Mouse (Mus musculus) cerebellum, adult 11-12 months (tissue): ENCODE measurements around the gene Npepps.

Experiments
- DNase-seq: peaks from one replicate; pipeline ENCODE4 v3.0.0; 2022

Npepps gene

DNA sequence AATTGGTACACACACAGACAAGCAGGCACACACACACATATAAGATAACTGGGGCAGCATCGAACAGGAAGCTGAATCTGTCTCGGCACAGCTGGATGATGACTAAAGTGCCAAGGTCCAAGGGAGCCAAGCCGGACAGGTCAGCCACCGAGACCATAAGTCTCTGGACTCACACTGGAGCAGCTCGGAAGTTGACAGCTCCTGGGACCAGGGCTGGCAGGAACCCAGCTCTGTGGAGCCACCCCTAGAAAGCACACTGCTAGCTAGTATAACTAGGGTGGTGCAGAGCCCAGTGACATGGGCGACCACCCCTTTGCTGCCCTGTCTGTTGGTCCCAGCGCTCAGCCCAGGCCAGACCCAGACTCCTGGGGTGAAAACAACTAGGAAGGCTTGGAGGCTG is 51.5 kb downstream of the Npepps start:
- DNase-seq, result no peak

DNA sequence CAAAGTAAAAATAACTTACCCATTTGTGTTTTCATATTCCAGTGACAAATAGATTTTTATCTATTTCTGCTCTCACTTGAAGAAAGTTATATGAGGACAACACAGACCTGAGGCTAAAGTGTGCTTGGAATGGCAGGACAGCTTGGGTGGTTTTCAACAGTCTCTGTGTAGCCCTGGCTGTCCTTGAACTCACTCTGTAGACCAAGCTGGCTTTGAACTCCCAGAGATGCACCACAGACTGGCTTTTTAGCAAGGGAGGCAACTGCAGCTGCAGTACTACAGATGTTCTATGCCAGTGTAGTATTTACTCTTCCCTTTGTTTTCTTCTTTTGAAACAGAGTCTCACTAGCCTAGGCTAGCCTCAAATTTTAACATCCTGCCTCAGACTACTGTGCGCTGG is 54.3 kb downstream of the Npepps start:
- no peak for DNase-seq

DNA sequence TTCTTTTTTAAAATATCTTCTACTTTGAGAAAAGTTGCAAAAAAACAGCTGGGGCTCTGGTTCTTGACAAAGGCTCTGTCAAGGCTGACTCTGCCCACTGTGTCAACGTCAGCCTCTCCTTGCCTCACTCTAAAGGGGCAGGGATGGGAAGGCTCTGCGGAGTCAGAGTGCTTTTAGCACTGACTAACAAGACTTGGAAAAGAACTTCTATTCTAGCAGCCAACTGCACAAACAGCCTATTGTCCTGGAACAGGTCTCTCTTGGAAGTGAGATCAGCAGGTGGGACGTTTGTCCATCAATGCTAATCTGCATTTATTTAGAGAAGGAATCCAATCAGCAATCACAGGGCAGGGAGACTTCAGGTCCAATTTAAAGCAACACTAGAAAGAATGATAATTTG is 57.0 kb downstream of the Npepps start:
- no peak for DNase-seq

DNA sequence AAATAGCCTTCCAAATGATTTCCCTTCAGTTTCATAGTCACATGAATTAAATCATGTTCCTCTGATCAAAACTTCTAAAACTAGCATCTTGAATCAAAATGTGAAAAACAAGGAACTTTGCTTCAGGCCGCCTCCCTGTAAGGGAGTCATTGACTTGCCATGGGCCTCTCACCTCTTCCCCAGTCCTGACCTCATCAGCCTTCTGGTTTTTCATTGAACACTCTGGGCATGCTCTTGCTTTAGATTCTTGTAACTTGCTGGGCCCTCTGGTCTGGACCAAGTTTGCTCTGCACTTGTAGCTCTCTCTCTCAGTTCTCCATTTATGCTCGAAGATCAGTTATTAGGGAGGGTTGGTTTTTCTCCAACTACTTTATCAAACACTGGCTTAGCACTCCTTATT is 58.8 kb downstream of the Npepps start:
- no peak for DNase-seq

DNA sequence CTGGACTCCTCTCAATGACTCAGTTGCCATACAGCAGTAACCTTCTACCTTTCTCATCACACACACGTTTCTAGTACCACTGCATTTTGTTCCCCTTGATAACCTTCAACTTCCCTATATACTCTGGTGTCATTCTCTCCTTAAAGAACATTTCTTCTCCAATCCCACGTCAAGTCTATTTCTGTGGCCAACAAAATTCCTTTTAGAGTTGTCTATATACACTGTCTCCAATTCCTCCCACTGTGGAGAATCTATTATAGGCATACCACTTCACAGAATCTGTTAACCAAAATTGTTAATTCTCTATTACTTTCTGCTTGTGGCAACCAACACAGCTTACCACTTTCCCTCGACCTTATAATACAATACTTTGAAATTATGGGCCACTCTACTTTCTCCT is 60.2 kb downstream of the Npepps start:
- DNase-seq, result no peak

DNA sequence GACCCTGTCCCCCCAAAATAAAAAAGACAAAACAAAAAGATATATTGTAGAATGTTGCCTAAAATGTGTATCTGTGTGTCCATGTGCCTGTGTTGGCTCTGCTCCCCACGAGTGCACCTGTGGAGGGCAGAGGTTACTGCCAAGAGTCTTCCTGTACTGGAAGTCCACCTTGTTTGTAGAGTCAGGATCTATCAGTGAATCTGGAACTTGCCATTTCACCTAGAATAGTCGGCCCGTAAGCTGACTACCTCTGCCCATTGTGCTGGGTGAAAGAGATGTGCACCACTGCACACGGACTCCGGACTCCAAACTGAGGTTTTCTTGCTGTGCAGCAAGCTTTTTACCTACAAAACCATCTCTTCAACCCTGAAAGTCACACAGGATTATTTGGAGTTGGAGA is 66.0 kb downstream of the Npepps start:
- no peak for DNase-seq

DNA sequence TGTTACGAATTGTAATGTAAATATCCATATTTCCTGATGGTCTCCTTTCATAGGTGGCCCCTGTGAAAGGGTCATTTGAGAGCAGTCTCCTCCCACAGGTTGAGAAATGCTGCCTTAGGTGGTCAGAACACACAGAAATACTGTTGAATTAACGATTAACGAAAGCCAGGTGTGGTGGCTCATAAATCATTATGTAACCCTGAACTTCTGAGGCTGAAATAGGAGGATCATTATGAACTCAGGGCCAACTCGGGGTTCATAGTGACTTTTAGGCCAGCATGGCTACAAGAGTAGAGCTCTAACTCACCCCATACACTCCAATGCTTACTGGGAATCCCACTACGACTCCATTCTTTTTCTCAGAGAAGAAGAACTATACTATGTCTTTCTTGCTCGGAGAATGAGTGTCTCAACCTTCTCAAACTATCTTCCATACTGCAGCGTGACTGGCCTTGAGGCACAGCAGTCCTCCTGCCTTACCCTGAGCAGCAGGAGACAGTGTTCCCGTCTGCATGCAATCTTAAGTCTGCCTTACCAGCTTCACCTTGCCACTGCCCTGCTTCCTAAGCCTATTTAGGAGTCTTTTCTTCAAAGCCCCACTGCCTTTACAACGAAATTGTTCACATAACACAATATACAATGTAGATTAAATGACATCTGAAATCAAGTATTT is 69.6 kb downstream of the Npepps start:
- no peak for DNase-seq

DNA sequence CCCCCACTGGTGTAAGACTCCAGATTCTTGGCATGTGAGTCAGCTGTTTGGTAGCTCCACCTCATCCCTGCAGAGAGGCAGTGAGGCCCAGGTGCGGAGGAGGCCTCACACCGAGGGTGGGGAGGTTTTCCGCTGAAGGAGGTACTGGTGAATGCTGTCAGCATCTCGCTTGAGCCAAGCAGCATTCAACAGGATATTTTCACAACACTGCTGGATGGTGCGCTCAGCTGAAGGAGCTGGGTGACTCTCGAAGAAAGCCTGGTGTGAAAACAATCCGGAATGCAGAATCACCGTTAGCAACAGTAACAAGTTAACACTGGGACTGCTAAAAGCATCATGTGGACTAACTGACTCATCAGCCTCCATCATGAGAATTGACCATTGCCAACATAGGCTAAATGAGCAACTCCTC is 73.4 kb downstream of the Npepps start:
- DNase-seq, result no peak

DNA sequence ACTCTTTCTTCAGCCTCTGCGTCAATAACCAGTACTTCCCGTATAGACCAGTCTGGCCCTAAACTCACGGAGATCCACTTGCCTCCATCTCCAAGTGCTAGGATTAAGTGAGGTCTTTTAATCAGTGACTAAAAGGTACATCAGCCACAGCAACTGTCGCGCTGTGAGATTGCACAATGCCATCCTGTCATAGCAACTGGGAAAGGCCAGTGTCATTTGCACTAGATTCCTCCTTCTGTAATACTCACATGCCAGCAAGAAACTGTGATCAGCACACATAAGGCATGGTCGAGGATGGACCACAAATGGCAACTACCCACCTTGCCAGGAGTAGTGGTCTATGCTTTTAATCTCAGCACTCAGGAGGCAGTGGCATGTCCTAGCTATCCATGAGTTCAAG is 80.9 kb downstream of the Npepps start:
- DNase-seq, result no peak

DNA sequence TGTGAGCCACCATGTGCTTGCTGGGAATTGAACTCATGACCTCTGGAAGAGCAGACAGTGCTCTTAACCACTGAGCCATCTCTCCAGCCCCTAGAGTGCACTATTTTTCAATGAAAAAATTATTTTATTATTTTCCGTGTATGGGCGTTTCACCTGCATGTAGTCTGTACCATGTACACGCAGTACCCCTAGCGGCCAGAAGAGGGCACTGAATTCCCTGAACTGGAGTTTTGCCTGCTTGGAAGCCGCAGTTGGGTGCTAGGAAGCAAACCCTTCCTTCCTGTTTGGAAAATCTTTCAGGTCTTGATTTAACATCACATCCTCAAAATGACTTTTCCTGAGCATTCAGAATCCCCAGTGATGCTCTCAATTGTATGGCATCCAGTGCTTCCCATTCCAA is 81.8 kb downstream of the Npepps start:
- DNase-seq, result peak; percentile 26

DNA sequence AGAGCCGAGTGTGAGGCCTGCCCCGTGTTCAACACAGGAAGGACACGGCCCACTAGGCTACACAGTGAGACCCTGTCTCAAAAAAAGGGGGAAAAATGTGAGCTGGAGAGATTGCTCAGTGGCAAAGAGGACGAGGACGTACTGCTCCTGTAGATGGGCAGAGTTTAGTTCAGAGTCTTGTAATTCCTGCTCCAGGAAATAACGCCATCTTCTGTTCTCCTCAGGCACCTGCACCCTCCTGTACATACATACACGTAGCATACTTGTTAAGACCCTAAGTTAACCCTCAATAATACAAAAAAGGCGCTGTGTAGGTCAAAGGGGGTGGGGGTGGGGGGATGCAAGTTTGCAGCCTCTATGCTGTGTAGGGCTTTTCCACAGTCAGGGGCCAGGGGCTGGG is 83.4 kb downstream of the Npepps start:
- DNase-seq, result no peak

DNA sequence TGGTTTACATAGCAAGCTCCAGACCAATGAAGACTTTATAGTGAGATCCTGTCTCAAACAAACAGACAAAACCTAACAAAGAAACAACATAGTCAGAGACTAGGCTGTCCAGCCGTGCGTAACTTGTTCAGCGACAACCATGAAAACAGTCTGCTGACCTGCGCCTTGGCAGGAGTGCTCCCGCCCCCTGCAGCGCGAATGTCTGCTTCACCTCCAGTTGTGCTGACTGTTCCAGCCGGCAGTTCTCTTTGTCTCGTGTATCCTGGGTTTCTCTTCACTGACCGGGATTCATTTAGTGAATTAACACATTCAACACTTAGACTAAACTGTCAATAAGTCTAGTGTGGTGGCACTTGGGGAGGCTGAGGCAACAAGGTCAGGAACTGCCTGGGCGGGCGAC is 83.9 kb downstream of the Npepps start:
- no peak for DNase-seq

DNA sequence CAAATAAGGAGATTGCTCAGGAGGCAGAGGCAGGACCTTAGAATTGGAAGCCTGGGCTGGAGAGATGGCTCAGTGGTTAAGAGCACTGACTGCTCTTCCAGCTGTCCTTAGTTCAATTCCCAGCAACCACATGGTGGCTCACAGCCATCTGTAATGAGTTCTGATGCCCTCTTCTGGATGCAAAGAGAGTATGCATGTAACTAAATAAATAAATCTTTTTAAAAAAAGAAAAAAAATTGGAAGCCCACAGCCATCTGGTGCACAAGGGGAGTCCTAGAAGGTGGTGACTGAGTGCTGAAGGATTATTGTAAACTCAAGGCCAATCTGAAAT is 87.9 kb downstream of the Npepps start:
- no peak for DNase-seq

DNA sequence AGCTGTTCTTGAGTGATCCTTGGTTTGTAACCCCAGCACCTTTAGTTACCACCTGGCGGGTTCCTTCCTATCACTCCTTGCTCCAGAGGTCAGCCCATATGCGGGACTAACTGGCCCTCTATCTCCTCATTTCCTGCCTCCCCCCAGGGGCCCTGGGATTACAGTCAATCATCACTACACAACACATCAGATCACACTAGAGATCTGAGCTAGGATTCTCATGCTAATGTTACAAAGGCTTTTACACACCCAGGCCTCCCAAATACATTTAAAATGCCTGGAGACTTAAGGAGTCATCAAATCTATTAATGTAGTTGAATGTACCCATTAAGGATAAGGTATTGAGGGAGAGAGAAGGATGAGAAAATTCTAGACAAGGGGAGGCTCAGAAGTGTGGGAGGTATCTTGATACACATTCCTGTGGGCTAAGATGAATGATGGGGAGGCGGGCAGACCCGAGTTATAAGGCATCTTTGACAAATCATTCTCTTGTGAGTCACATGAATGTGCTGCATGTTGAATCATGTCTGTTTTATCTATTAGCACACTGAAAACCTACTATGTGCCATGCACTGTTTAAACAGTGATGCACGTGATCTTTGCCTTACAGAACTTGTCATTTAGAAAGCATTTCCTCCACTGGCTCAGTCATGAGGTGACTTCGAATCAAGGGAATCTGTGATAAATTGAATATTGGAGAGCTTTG is 88.4 kb downstream of the Npepps start:
- no peak for DNase-seq

DNA sequence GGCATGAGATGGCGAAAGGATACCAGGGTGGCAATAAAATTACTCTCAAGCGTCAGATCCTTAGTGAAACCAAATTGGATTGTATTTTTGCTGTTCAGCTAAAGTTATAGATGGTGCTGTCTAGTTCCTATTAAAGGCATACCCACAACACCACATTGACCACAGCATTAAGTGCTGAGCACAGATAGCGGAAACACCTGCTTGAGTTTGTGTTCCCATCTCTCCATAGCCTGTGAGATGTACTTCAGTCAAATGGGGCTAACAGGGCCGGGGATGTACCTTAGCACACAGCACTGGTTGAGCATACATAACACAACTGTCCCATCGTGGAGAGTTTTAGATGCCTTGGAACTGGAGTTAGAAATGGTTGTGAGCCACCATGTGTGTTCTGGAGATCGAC is 89.4 kb downstream of the Npepps start:
- no peak for DNase-seq

DNA sequence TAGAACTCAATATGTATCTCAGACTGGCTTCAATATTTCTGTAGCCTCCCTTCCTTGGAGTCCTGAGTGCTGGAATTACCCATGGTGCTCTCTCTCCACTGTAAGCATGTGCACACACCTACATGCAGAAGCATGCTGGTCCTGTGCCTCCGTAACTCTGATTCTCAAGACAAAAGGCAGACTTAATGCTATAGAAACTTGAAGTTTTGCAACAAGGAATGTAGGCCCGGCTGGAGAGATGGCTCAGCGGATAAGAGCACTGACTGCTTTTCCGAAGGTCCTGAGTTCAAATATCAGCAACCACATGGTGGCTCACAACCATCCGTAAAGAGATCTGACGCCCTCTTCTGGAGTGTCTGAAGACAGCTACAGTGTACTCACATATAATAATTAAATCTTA is 90.8 kb downstream of the Npepps start:
- peak; percentile 24 for DNase-seq

DNA sequence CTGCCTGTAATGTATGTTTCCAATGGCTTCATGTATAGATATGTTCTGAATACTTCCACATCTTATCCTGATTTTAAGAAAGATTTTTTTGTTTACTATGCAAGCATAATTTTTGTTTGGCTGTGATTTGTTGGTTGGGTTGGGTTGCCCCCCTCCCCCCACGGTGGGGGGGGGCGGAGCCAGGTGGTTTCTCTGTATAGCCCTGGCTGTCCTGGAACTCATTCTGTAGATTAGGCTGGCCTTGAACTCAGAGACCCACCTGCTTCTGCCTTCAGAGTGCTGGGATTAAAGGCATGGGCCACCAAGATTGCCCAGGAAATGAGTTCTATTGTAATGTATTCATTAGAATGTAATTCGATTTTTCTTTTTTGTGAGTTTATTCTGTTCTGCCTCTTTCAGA is 91.2 kb downstream of the Npepps start:
- DNase-seq, result peak; percentile 42

DNA sequence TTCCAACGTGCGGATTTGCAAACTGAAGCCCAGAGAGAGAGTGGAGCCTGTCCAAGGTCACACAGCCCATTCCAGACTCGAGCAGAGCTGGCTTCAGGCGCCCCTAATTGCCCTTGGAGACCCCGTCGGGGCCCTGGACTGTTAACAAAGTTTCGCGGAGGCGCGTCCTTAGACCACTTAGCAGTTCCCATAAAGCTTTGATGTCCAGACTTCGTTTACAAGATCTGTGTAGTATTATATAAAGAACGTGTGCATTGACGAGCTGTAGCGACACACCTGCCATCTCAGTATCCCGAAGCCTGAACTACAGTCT is 91.8 kb downstream of the Npepps start:
- DNase-seq, result no peak

DNA sequence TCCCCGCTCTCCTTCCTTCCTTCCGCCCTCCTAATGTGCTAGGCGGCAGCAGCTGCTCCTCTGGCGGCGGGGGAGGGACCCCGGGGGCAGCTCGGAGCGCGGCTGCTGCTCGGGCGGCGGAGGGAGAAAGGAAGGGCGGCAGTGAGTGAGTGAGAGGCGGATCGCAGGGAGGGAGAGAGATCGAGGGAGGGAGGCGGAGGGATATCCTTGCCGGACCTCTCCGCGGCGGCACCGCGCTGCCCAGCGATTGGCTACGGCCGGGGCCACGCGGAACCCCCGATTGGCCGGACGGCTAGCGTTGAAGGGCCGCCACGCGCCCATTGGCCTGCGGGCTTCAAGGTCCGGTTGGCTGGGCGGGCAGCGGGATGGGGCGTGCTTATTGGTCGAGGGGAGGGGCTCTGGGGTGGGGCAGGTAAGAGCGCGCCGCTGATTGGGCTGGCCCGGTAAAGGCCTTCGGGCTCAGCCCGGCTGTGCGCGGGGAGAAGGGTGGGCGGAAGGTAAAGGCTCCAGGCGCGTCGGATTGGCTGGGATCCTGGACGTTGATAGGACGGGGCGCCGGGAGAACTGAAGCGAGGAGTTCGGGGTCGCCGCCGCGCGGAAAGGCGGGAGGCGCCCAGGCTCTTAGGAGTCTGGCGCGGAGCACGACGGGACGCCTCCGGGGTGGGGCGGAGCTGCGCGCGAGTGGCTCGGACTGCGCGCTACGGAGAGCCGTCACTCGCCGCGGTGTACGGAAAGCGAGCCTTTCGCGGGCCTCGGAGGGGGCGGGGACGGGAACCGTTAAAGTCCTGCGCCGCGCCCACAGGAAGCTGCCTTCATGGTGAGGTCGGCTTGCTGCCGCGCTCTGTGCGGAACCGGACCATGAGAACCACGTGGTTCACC is 92.4 kb downstream of the Npepps start, which contains the start of gene Kpnb1:
Kpnb1 (minus strand) TSS at position 118 of the 879 bp plus-strand sequence.
- peak; percentile 99 for DNase-seq

DNA sequence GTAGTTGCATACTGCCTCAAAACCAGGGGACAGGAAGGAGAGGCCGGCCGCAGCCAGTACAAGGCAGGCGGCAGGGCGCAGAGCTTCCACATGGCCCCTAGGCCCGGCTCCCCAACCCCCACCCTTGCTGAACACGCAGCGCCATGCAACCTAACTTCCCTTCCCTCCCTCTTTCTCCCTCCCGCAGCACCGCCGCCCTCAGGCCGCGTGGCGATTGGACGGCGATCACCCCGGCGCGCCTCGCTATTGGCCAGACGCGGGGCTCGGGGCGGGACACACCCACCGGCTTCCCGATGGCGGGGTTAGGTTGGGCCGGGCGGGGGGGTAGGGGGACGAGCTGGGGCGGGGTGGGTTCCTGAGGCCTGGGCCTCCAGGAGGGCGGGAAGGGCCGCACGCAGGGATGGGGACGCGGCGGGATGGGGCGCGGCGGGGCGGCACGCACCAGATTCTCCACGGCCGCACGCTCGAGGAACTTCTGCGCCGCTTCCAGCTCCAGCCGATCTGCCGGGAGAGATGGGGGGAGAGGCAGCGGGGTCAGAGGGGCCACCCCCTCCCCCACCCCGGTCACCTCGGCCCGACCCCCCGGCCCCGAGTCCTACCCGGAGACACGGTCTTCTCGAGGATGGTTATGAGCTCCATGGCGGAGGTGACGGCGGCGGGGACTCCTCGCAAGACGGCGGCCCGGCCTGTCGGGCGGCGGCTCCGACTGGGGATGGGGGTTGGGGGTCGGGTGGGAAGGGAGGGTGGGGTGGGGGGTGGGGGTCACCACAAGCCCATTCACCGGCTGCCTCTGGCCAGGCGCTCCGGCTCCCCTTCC is 93.3 kb downstream of the Npepps start:
- peak; percentile 97 for DNase-seq

DNA sequence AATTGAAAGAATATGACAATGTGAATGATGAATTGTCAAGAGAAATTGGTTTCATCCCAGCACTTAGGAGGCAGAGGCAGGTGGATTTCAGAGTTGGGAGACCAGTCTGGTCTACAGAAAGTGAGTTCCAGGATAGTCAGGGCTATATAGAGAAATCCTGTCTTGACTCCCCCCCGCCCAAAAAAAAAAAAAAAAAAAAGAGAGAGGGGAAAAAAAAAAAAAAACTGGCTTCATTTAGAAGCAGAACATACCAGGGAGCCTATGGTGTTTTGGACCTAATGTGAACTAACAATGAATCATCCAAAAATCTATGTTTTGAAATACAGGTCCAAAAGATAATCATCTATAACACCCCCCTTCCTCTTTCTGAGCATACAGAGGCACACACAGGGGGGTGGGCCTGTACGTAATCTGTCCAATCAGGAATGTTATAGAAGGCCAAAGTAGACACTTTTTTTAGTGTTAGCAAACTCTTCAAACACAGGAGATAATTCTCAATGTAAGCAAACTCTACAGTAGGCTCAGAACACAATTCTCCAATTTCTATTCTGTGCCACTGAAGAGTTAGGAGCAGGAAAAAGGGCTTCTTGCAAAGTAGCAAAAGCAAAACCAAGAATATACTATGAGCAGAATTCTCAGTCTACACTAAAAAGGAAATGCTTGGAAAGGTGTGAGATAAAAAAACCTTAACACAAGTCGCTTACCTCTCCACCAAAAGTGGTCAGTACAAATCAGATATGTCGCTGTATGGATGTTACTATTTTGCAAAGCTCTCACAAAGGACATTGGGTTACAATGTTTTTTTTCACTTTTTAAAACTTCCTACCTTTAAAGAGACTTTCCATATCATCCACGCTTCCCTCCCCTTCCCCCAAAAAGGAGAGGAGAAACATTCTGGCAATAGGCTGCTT is 94.5 kb downstream of the Npepps start:
- DNase-seq, result no peak

DNA sequence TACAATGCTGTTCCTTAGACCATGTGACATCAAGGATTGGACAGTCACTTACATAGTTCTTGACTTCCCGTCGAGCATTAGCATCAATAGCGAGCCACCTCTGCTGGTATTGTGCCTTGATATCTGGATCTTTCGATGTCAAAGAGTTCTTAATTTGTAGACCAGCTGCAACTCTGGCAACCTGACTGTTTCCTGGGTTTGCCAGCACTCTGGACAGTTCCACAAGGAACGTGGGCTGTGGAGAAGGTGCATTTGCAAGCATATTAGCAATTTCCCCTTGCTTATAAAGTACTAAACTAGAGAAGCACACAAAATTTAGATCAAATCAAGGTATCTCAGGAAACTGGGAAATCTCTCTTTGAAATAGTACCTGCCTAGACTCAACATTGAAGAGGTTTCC is 95.6 kb downstream of the Npepps start:
- DNase-seq, result no peak
